Mouse (Mus musculus): ENCODE measurements around the gene Prkcsh. TPM values are rescaled to one million over a fixed set of nuclear protein-coding genes. Genes with fewer than 3 reads are reported as not detected.
A peak's percentile ranks its signal among the peaks of the same experiment; 100 is the strongest.

Gene Prkcsh
- polyA plus RNA-seq, 1 experiment from 2014 or later: 109 TPM

GRCm38 (mm10) chr9:21962416-21963059 is 40.1 kb upstream of the Prkcsh start:
- peak overlapping the region; percentile 27 for H3K4me3 ChIP-seq
- 2% methylated on average over 34 of the region's 34 CpGs for WGBS
- no peaks in the 10 kb centered on the region for H3K36me3 ChIP-seq
- no peak overlapping the region for H3K27ac ChIP-seq
- 0 out of 2 replicates have a peak overlapping the region, but pooled peaks have one; percentile 29 for H3K9ac ChIP-seq
- peak; percentile 45; the same call in 1 of the 2 replicates for ATAC-seq (ENCODE audit: low FRiP score, low read depth)
- peaks cover 34% of the 10 kb centered on the region for H3K4me1 ChIP-seq
- peaks cover 47% of the 10 kb centered on the region for H3K27me3 ChIP-seq (replicated peaks)
- peak overlapping the region; percentile 70 for H3K4me2 ChIP-seq (replicated peaks)
- no peaks in the 10 kb centered on the region for H3K9me3 ChIP-seq

- WGBS: 16% methylated on average over 8 of the region's 8 CpGs
- Histone ChIP-seq H3K36me3 (no peaks in the 10 kb centered on the region), H3K4me2 (replicated peaks) (peak within 1 kb of the TSS; percentile 70), H3K27me3 (replicated peaks) (peaks cover 47% of the 10 kb centered on the region), H3K9me3 (no peaks in the 10 kb centered on the region), H3K9ac (0 out of 2 replicates have a peak within 1 kb of the TSS, but pooled peaks have one; percentile 29), H3K4me1 (peaks cover 34% of the 10 kb centered on the region), H3K4me3 (peak within 1 kb of the TSS; percentile 27), H3K27ac (no peak within 1 kb of the TSS)
- ATAC-seq (ENCODE audit: low FRiP score, low read depth): 0 out of 2 replicates have a peak, but pooled peaks have one; percentile 21
These were observed 39.2 kb upstream of the Prkcsh start, which contains the start of gene Epor for GRCm38 (mm10) chr9:21963417-21963816. Gene Epor (minus strand): TSS chr9:21963506.

- Histone ChIP-seq H3K27me3 (replicated peaks) (no peaks in the 10 kb centered on the region), H3K4me3 (no peak overlapping the region), H3K9ac (no peak overlapping the region), H3K36me3 (no peaks in the 10 kb centered on the region), H3K4me2 (replicated peaks) (no peak overlapping the region), H3K4me1 (no peaks in the 10 kb centered on the region), H3K27ac (no peak overlapping the region), H3K9me3 (no peaks in the 10 kb centered on the region)
- no peak for ATAC-seq (ENCODE audit: low FRiP score, low read depth)
- WGBS: 67% methylated on average over 6 of the region's 6 CpGs
These were observed 33.7 kb upstream of the Prkcsh start for GRCm38 (mm10) chr9:21968883-21969282.

GRCm38 (mm10) chr9:21969304-21969703 is 33.3 kb upstream of the Prkcsh start:
- Histone ChIP-seq H3K9ac (no peak overlapping the region), H3K4me1 (no peaks in the 10 kb centered on the region), H3K27me3 (replicated peaks) (no peaks in the 10 kb centered on the region), H3K4me3 (no peak overlapping the region), H3K4me2 (replicated peaks) (no peak overlapping the region), H3K27ac (no peak overlapping the region), H3K9me3 (no peaks in the 10 kb centered on the region), H3K36me3 (no peaks in the 10 kb centered on the region)
- WGBS: 91% methylated on average over 4 of the region's 4 CpGs
- no peak for ATAC-seq (ENCODE audit: low FRiP score, low read depth)

- no peak overlapping the region for H3K27ac ChIP-seq
- no peak overlapping the region for H3K9ac ChIP-seq
- H3K36me3 ChIP-seq: no peaks in the 10 kb centered on the region
- no peak overlapping the region for H3K4me2 ChIP-seq (replicated peaks)
- H3K9me3 ChIP-seq: no peaks in the 10 kb centered on the region
- H3K27me3 ChIP-seq (replicated peaks): no peaks in the 10 kb centered on the region
- ATAC-seq (ENCODE audit: low FRiP score, low read depth): no peak
- H3K4me3 ChIP-seq: no peak overlapping the region
- H3K4me1 ChIP-seq: no peaks in the 10 kb centered on the region
- 94% methylated on average over 10 of the region's 10 CpGs for WGBS
These were observed 25.9 kb upstream of the Prkcsh start for GRCm38 (mm10) chr9:21976626-21977175.

- WGBS: 90% methylated on average over 5 of the region's 5 CpGs
- no peak overlapping the region for H3K27ac ChIP-seq
These were observed 25.3 kb upstream of the Prkcsh start for GRCm38 (mm10) chr9:21977331-21977730.

GRCm38 (mm10) chr9:21977972-21978371 is 24.6 kb upstream of the Prkcsh start:
- Histone ChIP-seq H3K9ac (no peak overlapping the region), H3K4me2 (replicated peaks) (no peak overlapping the region), H3K27ac (no peak overlapping the region), H3K4me3 (no peak overlapping the region), H3K4me1 (no peaks in the 10 kb centered on the region), H3K36me3 (no peaks in the 10 kb centered on the region), H3K27me3 (replicated peaks) (no peaks in the 10 kb centered on the region), H3K9me3 (no peaks in the 10 kb centered on the region)
- 27% methylated on average over 2 of the region's 2 CpGs for WGBS
- no peak for ATAC-seq (ENCODE audit: low FRiP score, low read depth)

More at GRCm38 (mm10) chr9:21977331-21977730, 25.3 kb upstream of the Prkcsh start:
- no peak overlapping the region for H3K4me2 ChIP-seq (replicated peaks)
- ATAC-seq (ENCODE audit: low FRiP score, low read depth): no peak
- no peak overlapping the region for H3K9ac ChIP-seq
- H3K4me1 ChIP-seq: no peaks in the 10 kb centered on the region
- no peaks in the 10 kb centered on the region for H3K9me3 ChIP-seq
- H3K27me3 ChIP-seq (replicated peaks): no peaks in the 10 kb centered on the region
- H3K4me3 ChIP-seq: no peak overlapping the region
- H3K36me3 ChIP-seq: no peaks in the 10 kb centered on the region

- no peak overlapping the region for H3K27ac ChIP-seq
- H3K4me1 ChIP-seq: no peaks in the 10 kb centered on the region
- 97% methylated on average over 4 of the region's 4 CpGs for WGBS
- no peak overlapping the region for H3K9ac ChIP-seq
- no peaks in the 10 kb centered on the region for H3K9me3 ChIP-seq
- H3K4me2 ChIP-seq (replicated peaks): no peak overlapping the region
- H3K4me3 ChIP-seq: no peak overlapping the region
- no peaks in the 10 kb centered on the region for H3K36me3 ChIP-seq
- H3K27me3 ChIP-seq (replicated peaks): no peaks in the 10 kb centered on the region
- ATAC-seq (ENCODE audit: low FRiP score, low read depth): no peak
These were observed 24.0 kb upstream of the Prkcsh start for GRCm38 (mm10) chr9:21978398-21979128.

- Histone ChIP-seq H3K9me3 (no peaks in the 10 kb centered on the region), H3K4me2 (replicated peaks) (no peak overlapping the region), H3K4me3 (no peak overlapping the region), H3K9ac (no peak overlapping the region), H3K36me3 (no peaks in the 10 kb centered on the region), H3K27me3 (replicated peaks) (peaks cover 29% of the 10 kb centered on the region), H3K4me1 (peaks cover 11% of the 10 kb centered on the region), H3K27ac (no peak overlapping the region)
- WGBS: 29% methylated on average over 3 of the region's 3 CpGs
- ATAC-seq (ENCODE audit: low FRiP score, low read depth): no peak
These were observed 18.7 kb upstream of the Prkcsh start for GRCm38 (mm10) chr9:21983911-21984310.

GRCm38 (mm10) chr9:21987592-21988342 is 14.8 kb upstream of the Prkcsh start:
- ATAC-seq (ENCODE audit: low FRiP score, low read depth): no peak
- no peak overlapping the region for H3K27ac ChIP-seq
- no peaks in the 10 kb centered on the region for H3K36me3 ChIP-seq
- H3K27me3 ChIP-seq (replicated peaks): peaks cover 67% of the 10 kb centered on the region
- no peak overlapping the region for H3K9ac ChIP-seq
- 7% methylated on average over 36 of the region's 36 CpGs for WGBS
- H3K4me3 ChIP-seq: peak overlapping the region; percentile 34; the same call in 1 of the 2 replicates
- no peaks in the 10 kb centered on the region for H3K9me3 ChIP-seq
- peaks cover 22% of the 10 kb centered on the region for H3K4me1 ChIP-seq
- peak overlapping the region; percentile 71 for H3K4me2 ChIP-seq (replicated peaks)

GRCm38 (mm10) chr9:21988421-21989101 is 14.0 kb upstream of the Prkcsh start:
- H3K36me3 ChIP-seq: no peaks in the 10 kb centered on the region
- peak overlapping the region; percentile 34 for H3K4me3 ChIP-seq
- H3K27me3 ChIP-seq (replicated peaks): peaks cover 73% of the 10 kb centered on the region
- WGBS: 2% methylated on average over 32 of the region's 32 CpGs
- H3K27ac ChIP-seq: no peak overlapping the region
- peak overlapping the region; percentile 45; the same call in 1 of the 2 replicates for H3K9ac ChIP-seq
- no peaks in the 10 kb centered on the region for H3K9me3 ChIP-seq
- H3K4me1 ChIP-seq: peaks cover 22% of the 10 kb centered on the region
- peak overlapping the region; percentile 71 for H3K4me2 ChIP-seq (replicated peaks)
- 0 out of 2 replicates have a peak, but pooled peaks have one; percentile 33 for ATAC-seq (ENCODE audit: low FRiP score, low read depth)
